Mouse (Mus musculus) c-Kit-negative CD71-positive TER-119-positive erythroid progenitor cells, embryonic 14.5 days (primary cell): ENCODE measurements around the gene Nwd1.

Source experiments
- DNase-seq: peaks from one replicate; pipeline ENCODE4 v3.0.0-alpha.2; 2013; ENCODE audit warnings: low read depth, low spot score

Gene Nwd1

GRCm38 (mm10) chr8:72761322-72762051 lies 115.0 kb downstream of the Nwd1 start, which contains the start of gene F2rl3:
Gene F2rl3 (plus strand): TSS chr8:72761880.
- no peak for DNase-seq

- DNase-seq = no peak
Measured at GRCm38 (mm10) chr8:72762306-72762705, 115.8 kb downstream of the Nwd1 start.

- no peak for DNase-seq
Measured at GRCm38 (mm10) chr8:72765696-72766095, 119.2 kb downstream of the Nwd1 start.

GRCm38 (mm10) chr8:72766777-72767176 lies 120.3 kb downstream of the Nwd1 start:
- no peak for DNase-seq
